In genomic region chr4:140405993-140406881, GRCm38 (mm10) we compare ENCODE assay signal across 9 mouse cellular contexts.
A peak's percentile ranks its signal among the peaks of the same experiment; 100 is the strongest.
DNase-seq lines count a peak whose midpoint lies in the region; ATAC-seq and TF ChIP-seq lines count a peak whose summit lies in the region.
"Had no signal": no experiment of that assay in that cellular context is flagged by ENCODE, and none has a peak within 500 bp of the region (broad histone marks: within the 10 kb centered on the region; RNA-seq: fewer than 3 reads in every experiment).

No protein-coding gene starts in this region.

- TF ChIP-seq CTCF in lung, embryonic 14.5 days (IDR thresholded peaks at IDR 0.05; ENCODE audit: low read depth), result peak; percentile 73

- intact Hi-C loops in heart, postnatal 14 days (cut with DNase I), result no loop called here

- DNase-seq in adrenal gland, postnatal 14 days, result peak; percentile 41
- no peak for DNase-seq in adrenal gland, adult 18-20 months (ENCODE audit: low spot score in 2 of 2)
- DNase-seq in R1 (ENCODE audit: low read depth, low spot score), result peak; percentile 98
- DNase-seq in heart, postnatal 14 days, result peak; percentile 29 to 46
- DNase-seq in lung, embryonic 14.5 days, result peak; percentile 76
- DNase-seq in c-Kit-positive CD71-positive TER-119-positive erythroid progenitor cells, embryonic 14.5 days (ENCODE audit: low spot score), result no peak

- peak; percentile 79; the same call in 1 of the 2 replicates for ATAC-seq in lung, embryonic 14.5 days (ENCODE audit: insufficient read depth)
- 0 out of 2 replicates have a peak, but pooled peaks have one; percentile 37 for ATAC-seq in stomach, embryonic 14.5 days (ENCODE audit: insufficient number of reproducible peaks, insufficient read depth, low FRiP score, low read depth)
- no peak for ATAC-seq in monocyte, adult 5-6 weeks (replicated peaks; ENCODE audit: insufficient number of reproducible peaks, low FRiP score, low TSS enrichment, poor library complexity, severe bottlenecking)

- no peaks in the 10 kb centered on the region for H3K36me3 ChIP-seq in lung, embryonic 14.5 days (ENCODE audit: insufficient read depth)
- no peaks in the 10 kb centered on the region for H3K36me3 ChIP-seq in stomach, embryonic 14.5 days (ENCODE audit: control insufficient read depth, insufficient read depth, low read length)
- H3K36me3 ChIP-seq: embryonic facial prominence, embryonic 15.5 days had no signal

- no peak overlapping the region for H3K4me3 ChIP-seq in lung, embryonic 14.5 days (ENCODE audit: low read depth, low read length)
- no peak overlapping the region for H3K4me3 ChIP-seq in stomach, embryonic 14.5 days (ENCODE audit: low read depth, low read length)
- H3K4me3 ChIP-seq: embryonic facial prominence, embryonic 15.5 days had no signal

- H3K9ac ChIP-seq in lung, embryonic 14.5 days, result no peak overlapping the region
- no peak overlapping the region for H3K9ac ChIP-seq in stomach, embryonic 14.5 days (replicated peaks; ENCODE audit: low read depth, low read length)
- H3K9ac ChIP-seq: embryonic facial prominence, embryonic 15.5 days had no signal

- H3K4me1 ChIP-seq in lung, embryonic 14.5 days (ENCODE audit: insufficient read depth), result no peaks in the 10 kb centered on the region
- H3K4me1 ChIP-seq in stomach, embryonic 14.5 days (ENCODE audit: control insufficient read depth, insufficient read depth, low read length), result peaks cover 6% of the 10 kb centered on the region; the same call in 1 of the 2 replicates
- H3K4me1 ChIP-seq: embryonic facial prominence, embryonic 15.5 days had no signal

- H3K27me3 ChIP-seq in lung, embryonic 14.5 days (ENCODE audit: insufficient read depth, low read length), result no peaks in the 10 kb centered on the region
- no peaks in the 10 kb centered on the region for H3K27me3 ChIP-seq in stomach, embryonic 14.5 days (ENCODE audit: control insufficient read depth, insufficient read depth, low read length)
- H3K27me3 ChIP-seq: embryonic facial prominence, embryonic 15.5 days had no signal

- no peaks in the 10 kb centered on the region for H3K9me3 ChIP-seq in lung, embryonic 14.5 days (ENCODE audit: low read depth, low read length)
- H3K9me3 ChIP-seq in stomach, embryonic 14.5 days (ENCODE audit: control insufficient read depth, low read depth, low read length), result no peaks in the 10 kb centered on the region
- H3K9me3 ChIP-seq: embryonic facial prominence, embryonic 15.5 days had no signal

- WGBS in lung, embryonic 14.5 days, result 21% methylated on average over 7 of the region's 7 CpGs
- WGBS in stomach, embryonic 14.5 days, result 19% methylated on average over 7 of the region's 7 CpGs

- H3K27ac ChIP-seq in lung, embryonic 14.5 days (ENCODE audit: low read depth), result no peak overlapping the region
- no peak overlapping the region; the same call in 1 of the 2 replicates for H3K27ac ChIP-seq in stomach, embryonic 14.5 days (ENCODE audit: low read length)
- H3K27ac ChIP-seq: embryonic facial prominence, embryonic 15.5 days had no signal

- H3K4me2 ChIP-seq in lung, embryonic 14.5 days, result no peak overlapping the region
- no peak overlapping the region for H3K4me2 ChIP-seq in stomach, embryonic 14.5 days (replicated peaks; ENCODE audit: low read depth, low read length)
- H3K4me2 ChIP-seq: embryonic facial prominence, embryonic 15.5 days had no signal

Comparison
In these comparisons a context has a peak if more than half of its experiments do, and no peak if none do; other contexts are left out.
1. DNase-seq: peak in adrenal gland, postnatal 14 days (single experiment), R1 (single experiment), heart, postnatal 14 days (2 of 2) and lung, embryonic 14.5 days (single experiment); none in adrenal gland, adult 18-20 months (0 of 2) and c-Kit-positive CD71-positive TER-119-positive erythroid progenitor cells, embryonic 14.5 days (single experiment).